Mouse (Mus musculus) liver, embryonic 15.5 days (tissue): ENCODE measurements around the gene Phyhipl. TPM values are rescaled to one million over a fixed set of nuclear protein-coding genes. Genes with fewer than 3 reads are reported as not detected.

ENCODE experiments used
- ATAC-seq: fragments of 200-750 bp; cut with Nextera tagmentation; 2 replicates; pipeline ENCODE4 v1.8.0; 2017; ENCODE audit warnings: moderate number of reproducible peaks, mild to moderate bottlenecking, moderate library complexity; ENCODE audit not compliant: insufficient read depth
- H3K27ac ChIP-seq: fragments of 300-500 bp; sonication (generic); replicated peaks from 2 replicates; pipeline ENCODE4 v1.5.1; 2015; ENCODE audit warnings: mild to moderate bottlenecking, inconsistent platforms
- H3K27me3 ChIP-seq: fragments of 300-500 bp; sonication (generic); 2 replicates; pipeline ENCODE4 v1.6.1; 2015; ENCODE audit warnings: mild to moderate bottlenecking, inconsistent platforms
- H3K36me3 ChIP-seq: fragments of 300-500 bp; sonication (generic); replicated peaks from 2 replicates; pipeline ENCODE4 v1.6.1; 2015; ENCODE audit warnings: moderate library complexity, mild to moderate bottlenecking, inconsistent platforms
- H3K4me1 ChIP-seq: fragments of 300-500 bp; sonication (generic); replicated peaks from 2 replicates; pipeline ENCODE4 v1.6.1; 2015; ENCODE audit warnings: inconsistent platforms
- H3K4me2 ChIP-seq: fragments of 300-500 bp; sonication (generic); 2 replicates; pipeline ENCODE4 v1.6.1; 2015; ENCODE audit warnings: moderate library complexity, mild to moderate bottlenecking, inconsistent platforms
- H3K4me3 ChIP-seq: fragments of 300-500 bp; sonication (generic); replicated peaks from 2 replicates; pipeline ENCODE4 v1.5.1; 2015; ENCODE audit warnings: mild to moderate bottlenecking, inconsistent platforms
- H3K9ac ChIP-seq: fragments of 300-500 bp; sonication (generic); 2 replicates; pipeline ENCODE4 v1.6.1; 2015; ENCODE audit warnings: moderate library complexity, mild to moderate bottlenecking, inconsistent platforms
- H3K9me3 ChIP-seq: fragments of 300-500 bp; sonication (generic); replicated peaks from 2 replicates; pipeline ENCODE4 v1.6.1; 2016; ENCODE audit warnings: inconsistent platforms
- WGBS: fragments of 180-500 bp; shearing (Covaris S2); methylation state at CpG from one replicate; pipeline ENCODE4 v1.1.7; 2015; ENCODE audit warnings: mixed read lengths; ENCODE audit not compliant: insufficient replicate concordance; 5-methylcytosine and 5-hydroxymethylcytosine counted together
- polyA plus RNA-seq: library from polyadenylated mRNA; unstranded; fragments of >200 nt; fragmentation: Nextera tagmentation; extraction: Ambion mirVana; gene quantifications from 2 replicates; pipeline ENCODE4 v1.2.1, GENCODE M21; 2015

Gene Phyhipl
- polyA plus RNA-seq, 1 experiment from 2014 or later: 0.08 TPM

DNA sequence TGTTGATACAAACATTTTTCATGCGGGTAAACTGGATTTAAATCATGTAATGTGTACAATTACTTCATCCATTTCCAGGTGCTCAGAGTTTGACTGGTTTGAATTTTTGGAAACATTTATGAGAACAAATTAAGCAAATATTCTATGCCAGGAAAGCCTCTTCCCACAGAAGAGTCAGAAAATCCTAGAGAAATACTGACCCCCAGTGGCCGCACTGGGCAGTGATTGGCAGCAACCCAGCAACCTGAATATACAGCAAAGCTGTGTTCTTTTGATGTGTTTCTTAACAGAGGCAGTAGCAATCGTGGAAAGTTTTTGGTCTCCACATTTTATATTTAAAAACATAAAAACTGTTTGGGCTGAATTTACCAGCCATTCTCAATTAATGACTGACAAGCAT lies 92.1 kb downstream of the Phyhipl start:
- Histone ChIP-seq H3K27me3 (no peaks in the 10 kb centered on the region), H3K27ac (no peak overlapping the region), H3K9ac (no peak overlapping the region), H3K4me2 (no peak overlapping the region), H3K36me3 (no peaks in the 10 kb centered on the region), H3K4me1 (no peaks in the 10 kb centered on the region), H3K9me3 (no peaks in the 10 kb centered on the region), H3K4me3 (no peak overlapping the region)
- ATAC-seq: no peak
- 19% methylated on average over 3 of the region's 3 CpGs for WGBS

DNA sequence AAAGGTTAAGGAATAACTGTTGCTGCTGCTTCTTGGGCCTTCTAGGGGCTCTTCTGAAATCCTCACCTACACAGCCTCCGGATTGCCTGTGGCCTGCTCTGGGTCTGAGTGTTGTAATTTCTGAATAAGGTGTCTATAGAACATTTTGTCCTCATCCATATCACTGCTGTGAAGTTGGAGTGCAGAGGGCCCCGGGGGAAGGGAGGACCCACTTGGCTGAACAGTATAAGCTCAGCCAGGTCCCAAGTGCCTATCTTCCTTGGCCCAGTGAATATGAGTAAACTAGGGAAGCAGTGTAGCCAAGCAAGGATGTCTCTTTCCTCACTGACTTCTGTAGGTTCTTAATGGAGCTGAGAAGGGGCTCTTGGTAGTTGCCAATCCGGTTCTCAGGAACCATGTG lies 103.2 kb downstream of the Phyhipl start:
- 61% methylated on average over 3 of the region's 3 CpGs for WGBS
- Histone ChIP-seq H3K9me3 (no peaks in the 10 kb centered on the region), H3K4me3 (no peak overlapping the region), H3K9ac (no peak overlapping the region), H3K4me2 (no peak overlapping the region), H3K36me3 (no peaks in the 10 kb centered on the region), H3K27ac (no peak overlapping the region), H3K4me1 (no peaks in the 10 kb centered on the region), H3K27me3 (no peaks in the 10 kb centered on the region)
- no peak for ATAC-seq

DNA sequence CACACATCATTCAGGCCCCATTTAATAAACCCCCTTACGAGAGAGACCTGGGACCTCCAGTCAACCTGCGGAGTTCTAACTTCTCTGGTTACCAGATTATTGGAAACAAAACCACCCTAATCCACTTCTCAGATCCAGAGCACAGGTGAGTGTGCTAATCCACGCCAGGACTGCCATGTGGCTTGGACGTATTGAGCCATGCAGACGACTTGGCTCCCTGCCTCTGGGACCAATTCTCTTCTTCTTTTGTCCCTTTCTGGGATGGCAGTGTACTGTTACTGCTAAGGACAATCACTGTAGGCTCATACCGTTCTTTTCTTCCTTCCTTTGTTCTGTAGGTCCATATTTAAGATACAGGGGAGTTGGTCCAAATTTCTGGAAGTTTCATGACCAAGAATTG lies 112.9 kb downstream of the Phyhipl start:
- Histone ChIP-seq H3K9ac (no peak overlapping the region), H3K4me3 (no peak overlapping the region), H3K4me1 (no peaks in the 10 kb centered on the region), H3K4me2 (no peak overlapping the region), H3K27ac (no peak overlapping the region), H3K36me3 (no peaks in the 10 kb centered on the region), H3K27me3 (no peaks in the 10 kb centered on the region), H3K9me3 (0 out of 2 replicates have a peak, but pooled peaks cover 5% of the 10 kb centered on the region)
- WGBS: 65% methylated on average over 6 of the region's 6 CpGs
- ATAC-seq: no peak

DNA sequence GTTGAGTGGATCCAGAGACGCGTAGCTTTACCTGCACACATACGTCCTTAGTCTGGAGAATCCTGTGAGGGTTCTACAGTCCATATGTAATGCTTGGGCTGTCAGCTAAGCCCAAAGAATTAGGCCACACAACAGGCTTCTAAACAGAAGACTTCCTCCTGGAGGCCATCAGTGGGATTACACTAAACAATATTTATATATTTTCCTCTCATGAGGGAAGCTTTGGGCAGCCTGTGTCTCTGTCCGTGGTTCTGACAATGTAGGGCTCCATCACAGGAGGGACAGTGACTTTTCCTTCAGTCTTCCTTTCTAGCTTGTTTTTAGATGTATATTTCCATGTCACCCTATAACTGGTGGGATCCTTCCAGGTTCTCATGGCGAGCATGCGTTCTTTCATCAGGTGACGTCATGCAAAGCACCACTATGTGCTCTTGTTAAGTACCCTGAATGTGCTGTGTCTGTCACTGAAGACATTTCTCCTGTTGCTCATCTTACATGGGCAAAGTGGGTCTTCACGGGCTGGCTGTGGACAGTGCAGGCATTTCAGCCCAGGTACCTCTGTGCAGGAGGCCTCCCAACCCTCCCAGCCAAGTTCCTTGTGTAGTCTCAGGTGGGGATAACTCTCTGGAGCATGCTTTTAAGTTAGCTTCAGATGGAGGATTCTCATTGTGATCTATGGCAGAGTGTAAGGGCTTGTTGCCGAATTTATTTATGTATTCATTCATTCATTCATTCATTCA lies 115.1 kb downstream of the Phyhipl start:
- no peaks in the 10 kb centered on the region for H3K4me1 ChIP-seq
- H3K27me3 ChIP-seq: no peaks in the 10 kb centered on the region
- no peak for ATAC-seq
- no peak overlapping the region for H3K4me3 ChIP-seq
- no peak overlapping the region for H3K27ac ChIP-seq
- H3K36me3 ChIP-seq: no peaks in the 10 kb centered on the region
- 67% methylated on average over 9 of the region's 9 CpGs for WGBS
- H3K4me2 ChIP-seq: no peak overlapping the region
- H3K9ac ChIP-seq: no peak overlapping the region
- 0 out of 2 replicates have a peak, but pooled peaks cover 5% of the 10 kb centered on the region for H3K9me3 ChIP-seq

DNA sequence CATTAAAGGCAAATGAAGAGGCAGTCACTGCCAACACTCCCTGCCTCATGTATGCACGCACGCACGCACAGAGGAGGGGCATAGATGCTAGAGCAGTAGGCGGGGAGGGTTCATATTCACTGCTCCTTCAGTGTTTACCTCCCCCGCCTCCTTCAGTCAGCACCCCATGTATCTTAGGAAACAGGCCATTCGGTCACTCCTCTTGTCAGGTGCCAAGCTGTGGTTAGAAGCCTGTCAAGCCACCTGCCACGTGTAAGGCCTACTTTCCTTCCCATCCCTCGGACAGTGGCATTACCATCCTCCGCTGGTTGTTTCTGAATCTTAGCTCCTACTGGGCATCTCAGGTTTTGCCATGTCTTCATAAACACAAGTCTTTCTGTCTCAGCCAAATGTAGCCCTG lies 116.5 kb downstream of the Phyhipl start:
- Histone ChIP-seq H3K4me3 (no peak overlapping the region), H3K9ac (no peak overlapping the region), H3K27me3 (no peaks in the 10 kb centered on the region), H3K36me3 (no peaks in the 10 kb centered on the region), H3K4me2 (no peak overlapping the region), H3K4me1 (no peaks in the 10 kb centered on the region), H3K9me3 (0 out of 2 replicates have a peak, but pooled peaks cover 3% of the 10 kb centered on the region), H3K27ac (no peak overlapping the region)
- WGBS: 74% methylated on average over 9 of the region's 9 CpGs
- no peak for ATAC-seq

DNA sequence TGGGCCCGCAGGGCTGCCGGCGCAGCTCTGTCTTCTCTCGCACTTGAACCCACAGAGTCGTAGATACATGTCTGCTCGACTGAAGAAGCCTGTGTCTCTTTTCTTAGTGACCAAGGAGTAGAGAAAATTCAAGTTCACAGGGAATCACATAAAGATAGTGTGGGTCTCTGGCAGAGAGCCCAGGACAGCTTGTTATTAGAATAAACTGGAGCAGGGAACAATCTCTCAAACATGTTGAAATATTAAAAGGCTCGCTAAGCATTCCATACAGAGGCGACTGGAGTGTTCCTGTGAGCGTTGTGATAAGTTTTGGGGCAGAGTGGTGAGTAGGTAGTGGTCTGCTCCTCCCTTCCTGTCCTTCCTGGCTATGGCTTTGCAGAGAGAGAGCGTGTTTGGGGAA lies 118.1 kb downstream of the Phyhipl start:
- no peak overlapping the region for H3K27ac ChIP-seq
- no peaks in the 10 kb centered on the region for H3K27me3 ChIP-seq
- H3K9ac ChIP-seq: no peak overlapping the region
- no peaks in the 10 kb centered on the region for H3K36me3 ChIP-seq
- no peak overlapping the region for H3K4me2 ChIP-seq
- ATAC-seq: no peak
- 64% methylated on average over 10 of the region's 10 CpGs for WGBS
- no peaks in the 10 kb centered on the region for H3K4me1 ChIP-seq
- H3K9me3 ChIP-seq: no peaks in the 10 kb centered on the region
- H3K4me3 ChIP-seq: no peak overlapping the region

DNA sequence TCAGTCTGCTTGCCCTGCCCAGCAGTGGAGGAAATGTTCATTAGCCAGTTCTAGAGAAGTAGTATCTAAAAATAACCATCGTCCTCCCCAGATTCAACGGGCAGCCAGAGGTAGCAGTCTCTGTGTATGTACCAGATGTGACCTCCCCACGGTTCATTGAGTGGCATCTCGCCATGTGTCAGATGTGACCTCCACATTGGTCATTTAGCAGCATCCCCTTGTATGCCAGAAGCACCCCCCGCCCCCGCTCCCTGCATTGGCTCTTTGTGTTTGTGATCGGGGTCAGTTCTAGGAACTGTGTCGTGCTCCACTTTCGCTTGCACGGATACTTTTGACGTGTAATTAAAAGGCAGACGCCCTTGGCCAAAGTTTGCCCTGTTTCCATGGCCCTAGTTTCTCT lies 120.4 kb downstream of the Phyhipl start:
- WGBS: 73% methylated on average over 12 of the region's 12 CpGs

DNA sequence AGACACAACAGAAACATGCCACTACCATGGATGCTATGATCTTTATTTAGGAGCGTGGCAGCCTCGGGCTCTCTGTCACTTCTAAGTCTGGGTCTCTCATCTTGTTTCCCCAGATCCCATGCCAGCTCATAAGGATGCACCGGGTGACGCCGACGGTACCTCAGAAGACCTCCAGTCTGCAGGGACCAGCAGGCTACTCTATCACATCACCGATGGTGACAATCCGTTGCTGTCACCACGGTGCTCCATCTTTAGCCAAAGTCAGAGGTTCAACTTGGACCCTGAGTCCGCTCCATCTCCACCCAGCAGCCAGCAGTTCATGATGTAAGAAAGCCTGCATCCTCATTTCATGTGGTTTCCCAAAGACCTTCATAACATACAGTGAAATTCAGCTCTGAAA lies 121.2 kb downstream of the Phyhipl start:
- H3K4me3 ChIP-seq: no peak overlapping the region
- no peak overlapping the region for H3K4me2 ChIP-seq
- no peak overlapping the region for H3K27ac ChIP-seq
- no peak overlapping the region for H3K9ac ChIP-seq
- no peak for ATAC-seq
- WGBS: 78% methylated on average over 10 of the region's 10 CpGs
- no peaks in the 10 kb centered on the region for H3K9me3 ChIP-seq
- no peaks in the 10 kb centered on the region for H3K36me3 ChIP-seq
- H3K27me3 ChIP-seq: no peaks in the 10 kb centered on the region
- H3K4me1 ChIP-seq: no peaks in the 10 kb centered on the region

More for the DNA sequence above, 120.4 kb downstream of the Phyhipl start:
- Histone ChIP-seq H3K4me2 (no peak overlapping the region), H3K9ac (no peak overlapping the region), H3K4me1 (no peaks in the 10 kb centered on the region), H3K27ac (no peak overlapping the region), H3K36me3 (no peaks in the 10 kb centered on the region), H3K4me3 (no peak overlapping the region), H3K9me3 (no peaks in the 10 kb centered on the region), H3K27me3 (no peaks in the 10 kb centered on the region)
- no peak for ATAC-seq

DNA sequence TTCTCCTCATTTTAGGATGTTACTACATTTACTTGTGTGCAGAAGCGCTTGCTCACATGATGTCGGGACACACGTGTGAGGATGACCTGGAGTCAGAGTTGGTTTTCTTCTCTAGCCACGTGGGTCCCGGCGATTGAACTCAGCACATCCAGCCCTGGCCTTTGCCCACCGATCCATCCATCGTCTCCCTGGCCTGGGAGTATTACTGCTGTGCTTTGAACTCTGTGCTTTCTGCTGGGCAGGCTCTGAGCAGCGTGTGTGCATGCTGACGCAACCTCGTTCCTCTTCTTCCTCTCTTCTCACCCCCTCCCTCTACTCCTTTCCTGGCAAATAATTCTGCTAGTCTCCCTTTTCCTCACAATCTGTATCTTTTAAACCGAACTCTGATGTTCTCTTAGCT lies 121.8 kb downstream of the Phyhipl start:
- no peak overlapping the region for H3K4me2 ChIP-seq
- ATAC-seq: no peak
- no peak overlapping the region for H3K4me3 ChIP-seq
- no peaks in the 10 kb centered on the region for H3K4me1 ChIP-seq
- no peaks in the 10 kb centered on the region for H3K27me3 ChIP-seq
- no peaks in the 10 kb centered on the region for H3K9me3 ChIP-seq
- H3K27ac ChIP-seq: no peak overlapping the region
- H3K9ac ChIP-seq: no peak overlapping the region
- no peaks in the 10 kb centered on the region for H3K36me3 ChIP-seq
- WGBS: 66% methylated on average over 12 of the region's 12 CpGs

DNA sequence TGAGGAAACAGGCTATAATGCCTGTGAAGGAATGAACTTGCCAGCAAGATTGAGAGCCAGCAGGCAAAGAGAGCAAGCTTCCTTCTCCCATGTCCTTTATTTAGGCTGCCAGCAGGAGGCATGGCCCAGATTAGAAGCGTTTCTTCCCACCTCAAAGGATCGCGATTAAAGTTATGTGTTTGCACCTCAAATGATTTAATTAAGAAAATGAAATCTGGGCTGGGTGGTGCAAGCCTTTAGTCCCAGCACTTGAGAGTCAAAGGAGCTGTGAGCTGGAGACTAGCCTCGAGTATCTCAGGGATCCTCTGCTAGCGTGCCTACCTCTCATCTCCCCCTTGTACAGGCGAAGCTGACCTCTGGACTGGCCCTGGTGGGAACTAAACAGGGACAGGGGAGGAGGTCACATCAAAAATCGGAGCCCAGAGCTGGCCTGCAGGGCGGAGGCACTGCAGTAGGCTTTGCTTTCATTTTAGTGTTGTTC lies 122.4 kb downstream of the Phyhipl start:
- no peak for ATAC-seq
- 59% methylated on average over 8 of the region's 8 CpGs for WGBS
- no peak overlapping the region for H3K4me2 ChIP-seq

DNA sequence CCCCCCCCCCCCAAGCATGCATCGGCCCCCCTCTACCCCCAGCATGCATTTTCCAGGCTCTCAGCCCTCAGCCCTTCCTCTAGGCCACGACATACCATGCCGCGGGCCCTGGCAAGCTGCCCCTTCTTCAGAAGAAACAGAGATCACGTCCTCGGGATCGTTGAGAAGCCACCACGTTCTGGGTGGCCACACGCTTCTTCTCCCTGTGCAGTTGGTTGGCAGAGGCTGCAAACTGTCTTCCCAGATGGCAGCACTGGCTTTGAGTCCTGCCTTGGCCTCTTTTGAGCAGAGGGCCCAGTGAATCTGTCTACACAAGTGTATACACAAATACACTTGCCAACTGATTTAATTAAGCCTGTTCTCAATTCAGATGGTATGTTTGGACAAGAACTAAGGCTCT lies 123.5 kb downstream of the Phyhipl start:
- Histone ChIP-seq H3K27ac (no peak overlapping the region), H3K27me3 (no peaks in the 10 kb centered on the region), H3K9me3 (no peaks in the 10 kb centered on the region), H3K4me1 (no peaks in the 10 kb centered on the region), H3K9ac (no peak overlapping the region), H3K4me3 (no peak overlapping the region), H3K36me3 (no peaks in the 10 kb centered on the region), H3K4me2 (no peak overlapping the region)
- ATAC-seq: no peak
- WGBS: 71% methylated on average over 9 of the region's 9 CpGs

More for the DNA sequence above, 122.4 kb downstream of the Phyhipl start:
- Histone ChIP-seq H3K9ac (no peak overlapping the region), H3K27ac (no peak overlapping the region), H3K9me3 (no peaks in the 10 kb centered on the region), H3K27me3 (no peaks in the 10 kb centered on the region), H3K4me1 (no peaks in the 10 kb centered on the region), H3K36me3 (no peaks in the 10 kb centered on the region), H3K4me3 (no peak overlapping the region)
